Mouse (Mus musculus) kidney, adult 18-20 months (tissue): ENCODE results near the gene Axin2.
"Not testable (repeated sequence)": the region's sequence is repeated elsewhere in the genome, so short reads cannot be mapped to it uniquely, and the experiment has no call there.

ENCODE experiments used
- DNase-seq: peaks from one replicate; pipeline ENCODE4 v3.0.0; 2021

The Axin2 gene

GRCm38 (mm10) chr11:108920158-108920635, at the start of gene Axin2:
Gene Axin2 (plus strand): TSS chr11:108920349.
- DNase-seq = peak; percentile 88

GRCm38 (mm10) chr11:108871284-108871683, 48.9 kb upstream of the Axin2 start:
- not testable (repeated sequence) for DNase-seq

GRCm38 (mm10) chr11:108871748-108872147, 48.4 kb upstream of the Axin2 start:
- no peak for DNase-seq

- DNase-seq = no peak
These were observed 43.4 kb upstream of the Axin2 start for GRCm38 (mm10) chr11:108876633-108877205.

- DNase-seq = no peak
These were observed 42.6 kb upstream of the Axin2 start for GRCm38 (mm10) chr11:108877520-108877919.

- no peak for DNase-seq
These were observed 39.6 kb upstream of the Axin2 start for GRCm38 (mm10) chr11:108880546-108880945.

GRCm38 (mm10) chr11:108881662-108882061, 38.5 kb upstream of the Axin2 start:
- no peak for DNase-seq

GRCm38 (mm10) chr11:108885276-108885896, 34.8 kb upstream of the Axin2 start:
- DNase-seq = no peak

- no peak for DNase-seq
These were observed 34.1 kb upstream of the Axin2 start for GRCm38 (mm10) chr11:108886060-108886459.

- DNase-seq = peak; percentile 21
These were observed 31.0 kb upstream of the Axin2 start for GRCm38 (mm10) chr11:108889121-108889520.

- DNase-seq = no peak
These were observed 29.6 kb upstream of the Axin2 start for GRCm38 (mm10) chr11:108890544-108890943.

- peak; percentile 8 for DNase-seq
These were observed 28.9 kb upstream of the Axin2 start for GRCm38 (mm10) chr11:108891111-108891870.

- DNase-seq = no peak
These were observed 28.2 kb upstream of the Axin2 start for GRCm38 (mm10) chr11:108891871-108892380.

GRCm38 (mm10) chr11:108892406-108892805, 27.7 kb upstream of the Axin2 start:
- DNase-seq = no peak

- DNase-seq = no peak
These were observed 26.8 kb upstream of the Axin2 start for GRCm38 (mm10) chr11:108893232-108893790.

- DNase-seq = no peak
These were observed 26.2 kb upstream of the Axin2 start for GRCm38 (mm10) chr11:108893855-108894510.

- DNase-seq = no peak
These were observed 23.1 kb upstream of the Axin2 start for GRCm38 (mm10) chr11:108897034-108897433.

- DNase-seq = no peak
These were observed 22.1 kb upstream of the Axin2 start for GRCm38 (mm10) chr11:108898063-108898462.

- no peak for DNase-seq
These were observed 21.7 kb upstream of the Axin2 start for GRCm38 (mm10) chr11:108898483-108898882.

- no peak for DNase-seq
These were observed 19.2 kb upstream of the Axin2 start for GRCm38 (mm10) chr11:108900718-108901488.

GRCm38 (mm10) chr11:108901670-108902069, 18.5 kb upstream of the Axin2 start:
- no peak for DNase-seq

- no peak for DNase-seq
These were observed 17.8 kb upstream of the Axin2 start for GRCm38 (mm10) chr11:108902303-108902702.
